Mouse (Mus musculus): Measurements from ENCODE around the gene Bcl2l13. TPM values are rescaled to one million over a fixed set of nuclear protein-coding genes. Genes with fewer than 3 reads are reported as not detected.
A peak's percentile ranks its signal among the peaks of the same experiment; 100 is the strongest.
"Not testable (repeated sequence)": the region's sequence is repeated elsewhere in the genome, so short reads cannot be mapped to it uniquely, and the experiment has no call there.

The Bcl2l13 gene
- polyA plus RNA-seq, 1 experiment = 25.4 TPM

- TF ChIP-seq CTCF (IDR thresholded peaks at IDR 0.05; ENCODE audit: borderline replicate concordance, insufficient read depth, low read length) = no peak
- no peak for TF ChIP-seq POLR2A (IDR thresholded peaks at IDR 0.05; ENCODE audit: low read depth, low read length)
- Histone ChIP-seq H3K4me3 (ENCODE audit: insufficient read depth, low read length) (no peak overlapping the region), H3K4me1 (ENCODE audit: control insufficient read depth, insufficient read depth, low read length) (no peaks in the 10 kb centered on the region), H3K27ac (ENCODE audit: insufficient read depth, low read length) (0 out of 2 replicates have a peak overlapping the region, but pooled peaks have one; percentile 7)
Measured at GRCm38 (mm10) chr6:120822937-120823614, 12.9 kb upstream of the Bcl2l13 start.

GRCm38 (mm10) chr6:120830056-120830455 is 6.0 kb upstream of the Bcl2l13 start:
- H3K4me1 ChIP-seq (ENCODE audit: control insufficient read depth, insufficient read depth, low read length) = no peaks in the 10 kb centered on the region
- H3K4me3 ChIP-seq (ENCODE audit: insufficient read depth, low read length) = no peak overlapping the region
- no peak overlapping the region for H3K27ac ChIP-seq (ENCODE audit: insufficient read depth, low read length)
- TF ChIP-seq POLR2A (IDR thresholded peaks at IDR 0.05; ENCODE audit: low read depth, low read length) (no peak), CTCF (IDR thresholded peaks at IDR 0.05; ENCODE audit: borderline replicate concordance, insufficient read depth, low read length) (no peak)

DNA sequence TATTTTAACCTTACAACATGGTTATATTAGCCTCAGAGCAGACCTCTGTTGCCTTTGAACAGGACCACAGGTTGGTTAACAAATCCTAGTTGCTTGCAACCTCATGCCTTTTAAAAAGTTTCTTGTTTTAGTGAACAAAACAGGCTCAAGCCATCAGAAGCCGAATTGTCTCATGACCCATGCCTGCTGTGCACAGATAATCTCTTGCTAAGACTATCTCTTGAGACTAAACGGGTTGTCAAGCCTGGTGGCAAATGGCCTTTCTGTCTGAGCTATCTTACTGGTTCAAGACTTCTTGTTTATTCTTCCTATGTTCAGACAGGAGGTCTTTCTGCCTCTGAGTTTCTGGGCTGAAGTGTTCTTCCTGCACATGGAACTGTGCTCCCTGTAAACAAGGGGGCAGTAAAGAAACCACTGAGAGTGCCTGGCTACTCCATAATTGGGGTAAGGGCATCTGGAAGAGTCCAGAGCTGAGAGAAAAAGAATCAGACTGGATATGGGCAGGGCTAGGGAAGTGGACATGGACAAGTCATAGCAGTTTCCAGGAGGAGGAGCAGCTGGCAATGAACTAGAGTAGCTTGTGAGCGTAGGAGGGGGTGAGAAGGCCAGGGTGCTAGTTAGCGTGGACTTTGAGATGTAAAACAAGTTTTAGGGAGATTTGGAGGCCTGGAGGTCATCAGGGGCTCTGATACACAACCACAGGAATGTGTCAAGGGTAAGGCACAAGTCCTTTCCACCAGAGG is 5.0 kb upstream of the Bcl2l13 start:
- Histone ChIP-seq H3K27ac (ENCODE audit: insufficient read depth, low read length) (no peak overlapping the region), H3K4me3 (ENCODE audit: insufficient read depth, low read length) (no peak overlapping the region), H3K4me1 (ENCODE audit: control insufficient read depth, insufficient read depth, low read length) (no peaks in the 10 kb centered on the region)
- TF ChIP-seq POLR2A (IDR thresholded peaks at IDR 0.05; ENCODE audit: low read depth, low read length) (no peak), CTCF (IDR thresholded peaks at IDR 0.05; ENCODE audit: borderline replicate concordance, insufficient read depth, low read length) (no peak)

DNA sequence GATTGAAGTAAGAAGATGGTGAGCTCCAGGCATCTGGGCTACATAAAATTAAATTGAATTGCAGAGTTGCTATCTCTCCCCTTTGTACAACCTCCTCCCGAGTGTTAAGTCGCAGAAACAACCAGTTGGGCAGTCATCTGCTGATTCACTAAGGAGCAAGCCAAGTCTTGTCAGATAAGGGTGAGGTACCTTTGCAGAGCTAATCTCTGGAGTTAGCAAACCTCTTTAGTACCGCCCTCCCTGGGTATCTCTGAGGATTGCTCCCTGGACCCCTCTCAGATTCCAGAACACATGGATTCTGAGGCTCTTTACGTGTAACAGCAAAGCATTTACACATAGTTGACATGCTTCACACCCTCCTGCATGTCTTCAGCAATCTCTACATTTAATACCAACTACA is 3.9 kb upstream of the Bcl2l13 start:
- Histone ChIP-seq H3K27ac (ENCODE audit: insufficient read depth, low read length) (no peak overlapping the region), H3K4me3 (ENCODE audit: insufficient read depth, low read length) (no peak overlapping the region), H3K4me1 (ENCODE audit: control insufficient read depth, insufficient read depth, low read length) (no peaks in the 10 kb centered on the region)
- no peak for TF ChIP-seq POLR2A (IDR thresholded peaks at IDR 0.05; ENCODE audit: low read depth, low read length)
- no peak for TF ChIP-seq CTCF (IDR thresholded peaks at IDR 0.05; ENCODE audit: borderline replicate concordance, insufficient read depth, low read length)

GRCm38 (mm10) chr6:120834766-120835321 is 1.2 kb upstream of the Bcl2l13 start:
- 0 out of 2 replicates have a peak, but pooled peaks cover 4% of the 10 kb centered on the region for H3K4me1 ChIP-seq (ENCODE audit: control insufficient read depth, insufficient read depth, low read length)
- H3K27ac ChIP-seq (ENCODE audit: insufficient read depth, low read length) = no peak overlapping the region
- H3K4me3 ChIP-seq (ENCODE audit: insufficient read depth, low read length) = no peak overlapping the region
- TF ChIP-seq POLR2A (IDR thresholded peaks at IDR 0.05; ENCODE audit: low read depth, low read length) (no peak), CTCF (IDR thresholded peaks at IDR 0.05; ENCODE audit: borderline replicate concordance, insufficient read depth, low read length) (no peak)

- TF ChIP-seq POLR2A (IDR thresholded peaks at IDR 0.05; ENCODE audit: low read depth, low read length) (no peak), CTCF (IDR thresholded peaks at IDR 0.05; ENCODE audit: borderline replicate concordance, insufficient read depth, low read length) (no peak)
- peak overlapping the region; percentile 62 for H3K27ac ChIP-seq (ENCODE audit: insufficient read depth, low read length)
- H3K4me1 ChIP-seq (ENCODE audit: control insufficient read depth, insufficient read depth, low read length) = 0 out of 2 replicates have a peak, but pooled peaks cover 4% of the 10 kb centered on the region
- H3K4me3 ChIP-seq (ENCODE audit: insufficient read depth, low read length) = peak overlapping the region; percentile 97
Measured at GRCm38 (mm10) chr6:120836389-120837151, 558 bp downstream of the Bcl2l13 start.

DNA sequence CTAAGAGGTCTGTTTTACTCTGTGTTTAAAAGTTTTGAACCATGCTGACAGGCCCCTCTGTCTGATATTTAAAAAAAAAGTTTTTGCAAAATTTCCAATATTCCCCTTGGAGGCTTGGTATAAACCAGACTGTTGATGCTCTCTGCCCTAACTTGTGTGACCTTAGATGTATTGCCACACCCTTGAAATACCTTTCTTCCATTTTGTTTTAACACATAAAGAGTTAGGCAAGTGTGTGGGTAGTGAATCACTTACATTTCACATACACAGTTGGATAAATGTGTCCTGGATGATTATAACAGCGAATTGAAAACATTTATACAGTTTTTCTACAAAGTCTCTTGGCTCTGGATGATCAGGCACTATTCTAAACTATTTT is 1.1 kb downstream of the Bcl2l13 start:
- no peak for TF ChIP-seq POLR2A (IDR thresholded peaks at IDR 0.05; ENCODE audit: low read depth, low read length)
- no peak for TF ChIP-seq CTCF (IDR thresholded peaks at IDR 0.05; ENCODE audit: borderline replicate concordance, insufficient read depth, low read length)
- Histone ChIP-seq H3K27ac (ENCODE audit: insufficient read depth, low read length) (no peak overlapping the region), H3K4me1 (ENCODE audit: control insufficient read depth, insufficient read depth, low read length) (0 out of 2 replicates have a peak, but pooled peaks cover 4% of the 10 kb centered on the region), H3K4me3 (ENCODE audit: insufficient read depth, low read length) (peak overlapping the region; percentile 97)

DNA sequence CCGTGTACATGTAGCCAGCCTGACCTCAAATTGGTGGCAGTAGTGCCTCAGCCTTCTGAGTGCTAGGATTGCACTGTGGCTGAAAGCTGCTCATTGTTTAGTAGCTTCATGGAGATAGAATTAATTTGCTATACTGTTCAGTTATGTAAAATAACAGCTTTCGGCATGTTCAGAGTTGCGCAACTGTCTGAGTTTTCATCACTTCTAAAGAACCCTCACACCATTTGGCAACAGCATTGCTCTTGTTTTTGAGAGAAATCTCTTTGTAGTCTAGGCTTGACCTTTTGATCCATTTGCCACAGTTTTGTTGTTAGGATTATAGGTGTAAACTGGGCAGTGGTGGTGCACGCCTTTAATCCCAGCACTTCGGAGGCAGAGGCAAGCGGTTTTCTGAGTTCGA is 4.2 kb downstream of the Bcl2l13 start:
- TF ChIP-seq POLR2A (IDR thresholded peaks at IDR 0.05; ENCODE audit: low read depth, low read length) (no peak), CTCF (IDR thresholded peaks at IDR 0.05; ENCODE audit: borderline replicate concordance, insufficient read depth, low read length) (no peak)
- Histone ChIP-seq H3K27ac (ENCODE audit: insufficient read depth, low read length) (no peak overlapping the region), H3K4me1 (ENCODE audit: control insufficient read depth, insufficient read depth, low read length) (0 out of 2 replicates have a peak, but pooled peaks cover 4% of the 10 kb centered on the region), H3K4me3 (ENCODE audit: insufficient read depth, low read length) (no peak overlapping the region)

DNA sequence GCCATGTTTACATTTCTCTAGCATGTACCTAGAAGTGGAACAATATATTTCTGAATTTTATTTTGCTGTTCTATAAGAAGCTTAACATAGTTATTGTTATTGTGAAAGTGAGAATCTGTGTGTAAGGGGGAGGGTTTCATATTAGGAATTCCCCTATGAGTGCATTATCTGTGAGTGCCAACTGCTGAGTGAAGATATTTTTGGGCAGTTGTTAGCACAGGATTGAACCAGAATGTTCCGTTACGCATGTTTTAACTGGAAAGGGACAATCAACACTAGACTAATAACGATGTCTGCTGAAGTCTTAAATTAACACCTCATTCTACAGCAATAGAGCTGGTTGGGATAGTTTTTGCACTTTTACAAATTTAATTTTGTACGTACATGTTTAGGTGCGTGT is 5.7 kb downstream of the Bcl2l13 start:
- H3K4me1 ChIP-seq (ENCODE audit: control insufficient read depth, insufficient read depth, low read length) = 0 out of 2 replicates have a peak, but pooled peaks cover 4% of the 10 kb centered on the region
- H3K27ac ChIP-seq (ENCODE audit: insufficient read depth, low read length) = no peak overlapping the region
- no peak for TF ChIP-seq CTCF (IDR thresholded peaks at IDR 0.05; ENCODE audit: borderline replicate concordance, insufficient read depth, low read length)
- no peak for TF ChIP-seq POLR2A (IDR thresholded peaks at IDR 0.05; ENCODE audit: low read depth, low read length)
- no peak overlapping the region for H3K4me3 ChIP-seq (ENCODE audit: insufficient read depth, low read length)

DNA sequence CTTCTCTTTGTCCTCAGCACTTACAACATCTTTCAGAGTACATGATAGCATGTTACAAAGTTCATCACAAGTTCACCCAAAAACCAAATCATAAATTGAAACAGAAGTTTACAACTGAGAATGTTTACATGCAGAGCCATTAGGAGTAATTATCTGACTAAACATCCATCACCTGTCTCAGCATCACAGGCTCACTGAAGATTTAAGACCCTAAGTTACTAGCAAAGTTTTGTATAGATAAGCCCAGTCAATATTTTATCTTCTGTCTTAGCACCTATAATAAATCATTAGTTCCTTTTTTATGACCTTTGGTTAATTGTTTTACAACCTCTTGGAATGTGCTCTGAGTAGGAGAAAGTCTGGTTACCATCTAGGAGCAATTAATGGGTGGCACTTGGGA is 14.7 kb downstream of the Bcl2l13 start:
- not testable (repeated sequence) for H3K4me3 ChIP-seq (ENCODE audit: insufficient read depth, low read length); H3K27ac ChIP-seq (ENCODE audit: insufficient read depth, low read length); H3K4me1 ChIP-seq (ENCODE audit: control insufficient read depth, insufficient read depth, low read length)
